Mouse (Mus musculus) lung, postnatal 0 days (tissue): ENCODE measurements around the gene Osbpl3.

Experiments
- CTCF ChIP-seq: IDR thresholded peaks from 2 replicates; pipeline ENCODE4 v1.5.1; 2016; ENCODE audit warnings: antibody characterized with exemption, mild to moderate bottlenecking
- EP300 ChIP-seq: IDR thresholded peaks from 2 replicates; pipeline ENCODE4 v1.6.1; 2016; ENCODE audit warnings: antibody characterized with exemption, mild to moderate bottlenecking, control low read depth

- TF ChIP-seq CTCF (no peak), EP300 (no peak)
Measured at GRCm38 (mm10) chr6:50362704-50363261, 93.2 kb downstream of the Osbpl3 start.
